Mouse (Mus musculus): ENCODE measurements around the gene Olah. TPM values are rescaled to one million over a fixed set of nuclear protein-coding genes. Genes with fewer than 3 reads are reported as not detected.
"Not testable (repeated sequence)": the region's sequence is repeated elsewhere in the genome, so short reads cannot be mapped to it uniquely, and the experiment has no call there.

Olah gene
- not detected in 2 replicates for polyA plus RNA-seq (2015; fragmentation: Nextera tagmentation; extraction: Ambion mirVana)

DNA sequence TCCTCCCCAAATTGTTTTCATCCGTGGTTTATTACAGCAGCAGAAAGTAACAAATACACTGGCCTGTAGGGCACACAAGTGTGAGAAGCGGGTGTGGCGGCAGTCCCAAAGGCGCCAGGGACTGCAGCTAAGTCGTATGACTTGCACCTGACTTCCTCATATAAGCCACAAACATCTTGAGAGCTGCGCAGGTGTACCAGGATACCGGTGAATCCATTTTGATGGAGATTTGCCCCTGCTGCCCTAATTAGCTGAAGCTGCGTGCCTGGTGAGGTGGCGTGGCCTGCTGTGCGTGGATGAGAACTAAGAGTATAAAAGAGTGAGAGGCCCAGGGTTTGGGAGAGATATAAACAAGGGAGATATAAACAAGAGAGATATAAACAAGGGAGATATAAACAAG lies at the start of gene Olah:
TSS of gene Olah (minus strand) at position 101 of the 400 bp plus-strand sequence.
- not testable (repeated sequence) for ATAC-seq; H3K9me3 ChIP-seq (ENCODE audit: control insufficient read depth, low read length); H3K36me3 ChIP-seq (ENCODE audit: control insufficient read depth, insufficient read depth); H3K4me2 ChIP-seq (ENCODE audit: low read length); H3K9ac ChIP-seq (replicated peaks; ENCODE audit: low read depth, low read length); H3K27ac ChIP-seq (ENCODE audit: low read length); H3K4me1 ChIP-seq (replicated peaks; ENCODE audit: control insufficient read depth, insufficient read depth, low read length); H3K4me3 ChIP-seq (replicated peaks; ENCODE audit: low read length); H3K27me3 ChIP-seq (replicated peaks; ENCODE audit: control insufficient read depth, insufficient read depth, low read length)
- WGBS: 66% methylated on average over 10 of the region's 10 CpGs

DNA sequence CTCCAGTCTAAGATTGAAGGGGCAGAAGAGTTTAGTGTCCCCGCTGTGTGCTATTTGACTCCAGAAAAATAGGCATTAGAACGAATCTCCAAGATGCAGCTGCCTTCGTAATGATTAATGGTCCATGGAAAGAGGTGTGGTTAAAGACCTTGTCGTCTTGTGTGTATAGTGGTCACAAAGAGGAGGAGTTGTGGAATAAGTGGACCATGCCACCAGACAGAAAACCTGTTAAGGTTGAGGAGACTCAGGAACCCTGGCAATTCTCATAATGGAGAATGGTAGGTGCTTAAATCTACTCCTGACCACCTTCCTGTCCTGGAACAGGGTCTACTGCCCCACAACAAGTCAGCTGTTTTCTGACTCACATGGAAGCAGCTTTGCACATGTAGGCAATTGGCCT lies 49.0 kb upstream of the Olah start:
- Histone ChIP-seq H3K27ac (ENCODE audit: low read length) (no peak overlapping the region), H3K36me3 (ENCODE audit: control insufficient read depth, insufficient read depth) (peaks cover 8% of the 10 kb centered on the region), H3K27me3 (replicated peaks; ENCODE audit: control insufficient read depth, insufficient read depth, low read length) (no peaks in the 10 kb centered on the region), H3K4me2 (ENCODE audit: low read length) (no peak overlapping the region), H3K9ac (replicated peaks; ENCODE audit: low read depth, low read length) (no peak overlapping the region), H3K4me3 (replicated peaks; ENCODE audit: low read length) (no peak overlapping the region), H3K4me1 (replicated peaks; ENCODE audit: control insufficient read depth, insufficient read depth, low read length) (no peaks in the 10 kb centered on the region), H3K9me3 (ENCODE audit: control insufficient read depth, low read length) (no peaks in the 10 kb centered on the region)
- ATAC-seq: no peak
- 91% methylated on average over 4 of the region's 4 CpGs for WGBS

GRCm38 (mm10) chr2:3444206-3444605 lies 47.2 kb upstream of the Olah start:
- Histone ChIP-seq H3K4me3 (replicated peaks; ENCODE audit: low read length) (no peak overlapping the region), H3K27ac (ENCODE audit: low read length) (no peak overlapping the region), H3K4me2 (ENCODE audit: low read length) (no peak overlapping the region), H3K27me3 (replicated peaks; ENCODE audit: control insufficient read depth, insufficient read depth, low read length) (no peaks in the 10 kb centered on the region), H3K36me3 (ENCODE audit: control insufficient read depth, insufficient read depth) (peaks cover 2% of the 10 kb centered on the region; the same call in 1 of the 2 replicates), H3K9me3 (ENCODE audit: control insufficient read depth, low read length) (no peaks in the 10 kb centered on the region), H3K9ac (replicated peaks; ENCODE audit: low read depth, low read length) (no peak overlapping the region), H3K4me1 (replicated peaks; ENCODE audit: control insufficient read depth, insufficient read depth, low read length) (no peaks in the 10 kb centered on the region)
- no peak for ATAC-seq
- WGBS: 55% methylated on average over 7 of the region's 7 CpGs

- no peaks in the 10 kb centered on the region for H3K27me3 ChIP-seq (replicated peaks; ENCODE audit: control insufficient read depth, insufficient read depth, low read length)
- H3K36me3 ChIP-seq (ENCODE audit: control insufficient read depth, insufficient read depth): no peaks in the 10 kb centered on the region
- 37% methylated on average over 7 of the region's 7 CpGs for WGBS
- H3K27ac ChIP-seq (ENCODE audit: low read length): no peak overlapping the region
- H3K9me3 ChIP-seq (ENCODE audit: control insufficient read depth, low read length): no peaks in the 10 kb centered on the region
- H3K4me1 ChIP-seq (replicated peaks; ENCODE audit: control insufficient read depth, insufficient read depth, low read length): no peaks in the 10 kb centered on the region
- no peak overlapping the region for H3K4me2 ChIP-seq (ENCODE audit: low read length)
- H3K9ac ChIP-seq (replicated peaks; ENCODE audit: low read depth, low read length): no peak overlapping the region
- H3K4me3 ChIP-seq (replicated peaks; ENCODE audit: low read length): no peak overlapping the region
- no peak for ATAC-seq
These were observed 40.9 kb upstream of the Olah start for GRCm38 (mm10) chr2:3437956-3438355.

DNA sequence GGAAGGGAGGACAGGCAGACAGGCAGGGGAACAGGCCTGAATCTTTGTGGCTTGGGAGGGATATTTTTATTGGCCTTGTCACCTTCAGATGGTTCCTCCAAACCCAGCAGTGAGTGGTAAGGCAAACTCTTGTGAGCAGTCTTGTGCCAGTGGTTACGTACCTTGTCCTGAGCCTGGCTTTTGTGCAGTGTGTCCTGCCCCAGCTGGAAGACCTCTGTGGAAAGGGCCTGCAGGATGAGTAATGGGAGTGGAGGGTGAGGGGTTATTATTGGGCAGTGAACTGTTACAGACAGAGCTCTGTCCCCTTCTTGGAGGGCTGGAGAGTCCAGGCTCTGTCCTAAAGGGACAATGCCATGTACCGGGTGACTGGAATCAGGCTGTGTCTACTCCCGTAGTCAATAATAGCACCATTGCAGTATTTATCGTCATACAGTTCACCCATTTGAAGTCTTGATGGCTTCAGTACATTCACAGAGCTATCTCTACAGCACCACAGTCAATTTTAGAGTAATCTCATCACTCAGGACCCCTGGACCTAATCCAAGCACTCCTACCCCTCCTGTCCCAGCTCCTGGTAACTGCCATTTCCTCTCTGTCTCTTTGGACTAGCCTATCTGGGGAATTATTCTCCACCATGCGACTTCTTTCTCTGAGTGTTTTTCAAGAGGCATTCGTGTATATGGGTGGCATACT lies 38.5 kb upstream of the Olah start:
- Histone ChIP-seq H3K9ac (replicated peaks; ENCODE audit: low read depth, low read length) (no peak overlapping the region), H3K27me3 (replicated peaks; ENCODE audit: control insufficient read depth, insufficient read depth, low read length) (no peaks in the 10 kb centered on the region), H3K27ac (ENCODE audit: low read length) (no peak overlapping the region), H3K36me3 (ENCODE audit: control insufficient read depth, insufficient read depth) (no peaks in the 10 kb centered on the region), H3K4me3 (replicated peaks; ENCODE audit: low read length) (no peak overlapping the region), H3K4me1 (replicated peaks; ENCODE audit: control insufficient read depth, insufficient read depth, low read length) (no peaks in the 10 kb centered on the region), H3K9me3 (ENCODE audit: control insufficient read depth, low read length) (no peaks in the 10 kb centered on the region), H3K4me2 (ENCODE audit: low read length) (no peak overlapping the region)
- WGBS: 89% methylated on average over 6 of the region's 6 CpGs
- no peak for ATAC-seq

GRCm38 (mm10) chr2:3430956-3431355 lies 33.9 kb upstream of the Olah start:
- H3K9ac ChIP-seq (replicated peaks; ENCODE audit: low read depth, low read length): no peak overlapping the region
- no peak overlapping the region for H3K4me2 ChIP-seq (ENCODE audit: low read length)
- WGBS: 90% methylated on average over 9 of the region's 9 CpGs
- H3K4me1 ChIP-seq (replicated peaks; ENCODE audit: control insufficient read depth, insufficient read depth, low read length): no peaks in the 10 kb centered on the region
- H3K4me3 ChIP-seq (replicated peaks; ENCODE audit: low read length): no peak overlapping the region
- no peaks in the 10 kb centered on the region for H3K27me3 ChIP-seq (replicated peaks; ENCODE audit: control insufficient read depth, insufficient read depth, low read length)
- no peak for ATAC-seq
- no peaks in the 10 kb centered on the region for H3K9me3 ChIP-seq (ENCODE audit: control insufficient read depth, low read length)
- H3K27ac ChIP-seq (ENCODE audit: low read length): no peak overlapping the region
- no peaks in the 10 kb centered on the region for H3K36me3 ChIP-seq (ENCODE audit: control insufficient read depth, insufficient read depth)

DNA sequence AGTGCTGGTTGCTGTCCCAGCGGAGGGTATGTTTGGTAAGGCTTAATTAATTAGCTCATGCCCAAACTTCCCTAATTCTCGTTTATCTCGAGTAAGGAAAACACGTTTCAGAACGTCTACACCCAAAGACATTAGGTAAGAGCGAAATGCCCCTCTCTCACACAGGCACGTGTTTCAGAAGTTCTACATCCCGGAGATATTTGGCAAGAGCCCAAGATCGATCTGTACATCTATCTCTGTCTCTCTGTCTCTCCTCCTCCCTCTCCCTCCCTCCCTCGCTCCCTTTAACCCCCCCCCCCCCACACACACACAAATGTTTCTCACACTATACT lies 27.5 kb upstream of the Olah start:
- 0 out of 2 replicates have a peak, but pooled peaks have one; percentile 1 for ATAC-seq
- WGBS: 8% methylated on average over 10 of the region's 10 CpGs
- Histone ChIP-seq H3K4me2 (ENCODE audit: low read length) (peak overlapping the region; percentile 83), H3K4me3 (replicated peaks; ENCODE audit: low read length) (peak overlapping the region; percentile 64), H3K36me3 (ENCODE audit: control insufficient read depth, insufficient read depth) (no peaks in the 10 kb centered on the region), H3K9me3 (ENCODE audit: control insufficient read depth, low read length) (no peaks in the 10 kb centered on the region), H3K4me1 (replicated peaks; ENCODE audit: control insufficient read depth, insufficient read depth, low read length) (peaks cover 10% of the 10 kb centered on the region), H3K27me3 (replicated peaks; ENCODE audit: control insufficient read depth, insufficient read depth, low read length) (no peaks in the 10 kb centered on the region), H3K9ac (replicated peaks; ENCODE audit: low read depth, low read length) (peak overlapping the region; percentile 53), H3K27ac (ENCODE audit: low read length) (no peak overlapping the region)

- H3K4me1 ChIP-seq (replicated peaks; ENCODE audit: control insufficient read depth, insufficient read depth, low read length): peaks cover 10% of the 10 kb centered on the region
- no peaks in the 10 kb centered on the region for H3K9me3 ChIP-seq (ENCODE audit: control insufficient read depth, low read length)
- H3K27ac ChIP-seq (ENCODE audit: low read length): no peak within 1 kb of the TSS
These were observed 27.0 kb upstream of the Olah start, which contains the start of gene Dclre1c for GRCm38 (mm10) chr2:3423841-3424578. Dclre1c (plus strand) TSS chr2:3424131.

GRCm38 (mm10) chr2:3422548-3422947 lies 25.5 kb upstream of the Olah start, which contains the start of gene Meig1:
Meig1 (minus strand) TSS chr2:3422648.
- Histone ChIP-seq H3K4me2 (ENCODE audit: low read length) (no peak within 1 kb of the TSS), H3K9ac (replicated peaks; ENCODE audit: low read depth, low read length) (no peak within 1 kb of the TSS)
- 61% methylated on average over 3 of the region's 3 CpGs for WGBS

More at GRCm38 (mm10) chr2:3423841-3424578, 27.0 kb upstream of the Olah start, which contains the start of gene Dclre1c:
- H3K4me2 ChIP-seq (ENCODE audit: low read length): peak within 1 kb of the TSS; percentile 83
- no peaks in the 10 kb centered on the region for H3K27me3 ChIP-seq (replicated peaks; ENCODE audit: control insufficient read depth, insufficient read depth, low read length)
- peak within 1 kb of the TSS; percentile 64 for H3K4me3 ChIP-seq (replicated peaks; ENCODE audit: low read length)
- peak within 1 kb of the TSS; percentile 53 for H3K9ac ChIP-seq (replicated peaks; ENCODE audit: low read depth, low read length)
- 2% methylated on average over 29 of the region's 29 CpGs for WGBS
- ATAC-seq: peak; percentile 99
- H3K36me3 ChIP-seq (ENCODE audit: control insufficient read depth, insufficient read depth): no peaks in the 10 kb centered on the region

More at GRCm38 (mm10) chr2:3422548-3422947, 25.5 kb upstream of the Olah start, which contains the start of gene Meig1:
- Histone ChIP-seq H3K27me3 (replicated peaks; ENCODE audit: control insufficient read depth, insufficient read depth, low read length) (no peaks in the 10 kb centered on the region), H3K4me3 (replicated peaks; ENCODE audit: low read length) (no peak within 1 kb of the TSS), H3K4me1 (replicated peaks; ENCODE audit: control insufficient read depth, insufficient read depth, low read length) (peaks cover 15% of the 10 kb centered on the region), H3K27ac (ENCODE audit: low read length) (no peak within 1 kb of the TSS), H3K36me3 (ENCODE audit: control insufficient read depth, insufficient read depth) (no peaks in the 10 kb centered on the region), H3K9me3 (ENCODE audit: control insufficient read depth, low read length) (no peaks in the 10 kb centered on the region)
- ATAC-seq: no peak

All from forebrain, embryonic 16.5 days (tissue).